Mouse (Mus musculus) liver, adult 2 months (tissue): ENCODE measurements around the gene Gm12166. TPM values are rescaled to one million over a fixed set of nuclear protein-coding genes. Genes with fewer than 3 reads are reported as not detected.

Experiments used
- DNase-seq: peaks from one replicate; pipeline ENCODE4 v3.0.0-alpha.2; 2011; ENCODE audit warnings: low read depth, low spot score; ENCODE audit errors: extremely low read depth
- H3K27ac ChIP-seq: fragments of 200-500 bp; replicated peaks from 2 replicates; pipeline ENCODE4 v1.5.1; 2012; ENCODE audit warnings: low read depth, mild to moderate bottlenecking, control low read depth, inconsistent platforms, low read length; ENCODE audit not compliant: insufficient read depth
- H3K27me3 ChIP-seq: fragments of 200-500 bp; 2 replicates; pipeline ENCODE4 v1.6.1; 2012; ENCODE audit warnings: mild to moderate bottlenecking, moderate library complexity, low read length, inconsistent platforms; ENCODE audit not compliant: control insufficient read depth, insufficient read depth
- H3K36me3 ChIP-seq: fragments of 200-500 bp; 2 replicates; pipeline ENCODE4 v1.6.1; 2012; ENCODE audit warnings: low read length, inconsistent platforms; ENCODE audit not compliant: control insufficient read depth, insufficient read depth
- H3K4me1 ChIP-seq: fragments of 200-500 bp; 2 replicates; pipeline ENCODE4 v1.6.1; 2011; ENCODE audit warnings: low read length; ENCODE audit not compliant: control insufficient read depth, insufficient read depth
- H3K4me3 ChIP-seq: fragments of 200-500 bp; 2 replicates; pipeline ENCODE4 v1.5.1; 2011; ENCODE audit warnings: low read depth, mild to moderate bottlenecking, control low read depth, low read length, moderate library complexity; ENCODE audit not compliant: insufficient read depth
- H3K79me2 ChIP-seq: fragments of 200-500 bp; 2 replicates; pipeline ENCODE4 v1.6.1; 2012; ENCODE audit warnings: inconsistent platforms, mild to moderate bottlenecking, low read length, moderate library complexity; ENCODE audit not compliant: control insufficient read depth, insufficient read depth
- H3K9ac ChIP-seq: fragments of 200-500 bp; 2 replicates; pipeline ENCODE4 v1.6.1; 2012; ENCODE audit warnings: low read depth, mild to moderate bottlenecking, control low read depth, inconsistent platforms, low read length
- CTCF ChIP-seq: fragments of 200-500 bp; IDR thresholded peaks from 2 replicates; pipeline ENCODE4 v1.5.1; 2011; ENCODE audit warnings: low read depth, low read length, control low read depth
- POLR2A ChIP-seq: fragments of 200-500 bp; IDR thresholded peaks from 2 replicates; pipeline ENCODE4 v1.6.1; 2011; ENCODE audit warnings: low read length, control low read depth; ENCODE audit not compliant: insufficient read depth; ENCODE audit errors: extremely low read depth
- WGBS: fragments of 180-500 bp; shearing (Covaris S2); methylation state at CpG from one replicate; pipeline ENCODE4 v1.1.7; 2018; 5-methylcytosine and 5-hydroxymethylcytosine counted together
- polyA plus RNA-seq: library from polyadenylated mRNA; depleted of rRNA; stranded (reverse); fragments of >200 nt; gene quantifications from 2 replicates; pipeline ENCODE4 v1.2.3, GENCODE M21; 2012; rRNA removed
- total RNA-seq: library from RNA; depleted of rRNA; stranded (reverse); fragments of >200 nt; gene quantifications from 2 replicates; pipeline ENCODE4 v1.2.3, GENCODE M21; 2014; rRNA removed

The Gm12166 gene
- total and polyA plus RNA-seq, 2 experiments: 2.3 to 6.2 TPM

GRCm38 (mm10) chr11:46022983-46023382 lies 29.1 kb downstream of the Gm12166 start:
- H3K4me1 ChIP-seq: no peaks in the 10 kb centered on the region; the same call in 1 of the 2 replicates

GRCm38 (mm10) chr11:46021850-46022249 lies 30.3 kb downstream of the Gm12166 start:
- TF ChIP-seq CTCF: no peak
- TF ChIP-seq POLR2A: no peak
- no peak for DNase-seq

More at GRCm38 (mm10) chr11:46022983-46023382, 29.1 kb downstream of the Gm12166 start:
- H3K9ac ChIP-seq: no peak overlapping the region
- H3K27me3 ChIP-seq: no peaks in the 10 kb centered on the region
- no peak for DNase-seq
- TF ChIP-seq CTCF (no peak), POLR2A (no peak)
- H3K79me2 ChIP-seq: no peaks in the 10 kb centered on the region
- no peaks in the 10 kb centered on the region for H3K36me3 ChIP-seq
- no peak overlapping the region for H3K4me3 ChIP-seq
- WGBS: 78% methylated on average over 6 of the region's 6 CpGs
- no peak overlapping the region for H3K27ac ChIP-seq

DNA sequence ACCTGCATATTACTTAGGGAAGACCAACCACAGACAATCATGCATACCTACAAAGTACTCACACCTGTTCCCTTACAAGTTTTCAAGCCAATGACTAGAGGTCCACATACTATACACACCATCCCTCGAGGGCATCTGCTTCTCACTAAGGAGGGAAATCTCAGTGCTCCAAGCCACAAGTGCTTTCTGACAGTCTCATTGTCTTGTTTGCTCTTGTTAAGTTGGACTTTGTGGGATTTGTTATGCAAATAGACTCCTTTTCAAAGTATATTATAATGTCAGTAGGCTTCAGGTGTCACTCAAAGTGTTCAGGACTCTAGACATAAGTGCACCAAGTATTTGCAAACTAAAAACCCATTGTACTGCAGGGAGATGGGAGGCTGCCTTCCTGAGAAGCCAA lies 31.9 kb downstream of the Gm12166 start:
- no peaks in the 10 kb centered on the region for H3K27me3 ChIP-seq
- DNase-seq: no peak

More at GRCm38 (mm10) chr11:46021850-46022249, 30.3 kb downstream of the Gm12166 start:
- Histone ChIP-seq H3K9ac (no peak overlapping the region), H3K27me3 (no peaks in the 10 kb centered on the region), H3K36me3 (no peaks in the 10 kb centered on the region), H3K4me1 (no peaks in the 10 kb centered on the region; the same call in 1 of the 2 replicates), H3K27ac (no peak overlapping the region), H3K4me3 (no peak overlapping the region), H3K79me2 (no peaks in the 10 kb centered on the region)

DNA sequence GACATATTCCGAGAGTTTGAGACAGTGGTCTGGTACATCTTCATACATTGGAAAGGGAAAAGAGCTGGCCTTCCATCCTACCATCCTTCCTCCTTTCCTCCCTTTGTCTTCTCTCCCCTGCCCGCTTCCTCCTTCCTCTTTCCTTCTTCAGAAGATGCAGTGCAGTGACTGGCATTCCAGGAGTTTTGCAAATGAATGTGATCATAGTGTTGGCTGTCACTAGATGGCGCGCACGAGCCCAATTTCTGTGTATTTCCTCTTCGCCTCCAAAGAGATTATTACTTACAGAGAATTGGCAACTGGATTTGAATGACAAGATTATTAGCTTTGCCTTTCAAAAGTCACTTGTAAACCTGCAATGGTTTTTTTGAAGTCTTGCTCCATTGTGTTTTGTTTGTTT lies 36.1 kb downstream of the Gm12166 start:
- peak; percentile 46; the same call in 1 of the 2 replicates for TF ChIP-seq CTCF
- no peak for TF ChIP-seq POLR2A
- no peaks in the 10 kb centered on the region for H3K27me3 ChIP-seq
- peak; percentile 39 for DNase-seq
- H3K4me1 ChIP-seq: no peaks in the 10 kb centered on the region; the same call in 1 of the 2 replicates
- H3K79me2 ChIP-seq: no peaks in the 10 kb centered on the region
- 16% methylated on average over 6 of the region's 6 CpGs for WGBS
- no peaks in the 10 kb centered on the region for H3K36me3 ChIP-seq
- H3K27ac ChIP-seq: no peak overlapping the region
- H3K4me3 ChIP-seq: no peak overlapping the region
- H3K9ac ChIP-seq: no peak overlapping the region

More for the DNA sequence above, 31.9 kb downstream of the Gm12166 start:
- no peak overlapping the region for H3K4me3 ChIP-seq
- no peak overlapping the region for H3K9ac ChIP-seq
- H3K36me3 ChIP-seq: no peaks in the 10 kb centered on the region
- no peaks in the 10 kb centered on the region for H3K79me2 ChIP-seq
- TF ChIP-seq POLR2A (no peak), CTCF (no peak)
- 89% methylated on average over 1 of the region's 1 CpGs for WGBS
- no peaks in the 10 kb centered on the region; the same call in 1 of the 2 replicates for H3K4me1 ChIP-seq
- H3K27ac ChIP-seq: no peak overlapping the region

Other genes with a start within 250 kb of the Gm12166 start
- 22.5 and 26.0 TPM in 2 replicates for gene Clint1, start 200.3 kb downstream of the Gm12166 start, total RNA-seq
- 27.2 and 30.7 TPM in 2 replicates for gene Clint1, start 200.3 kb downstream of the Gm12166 start, polyA plus RNA-seq
- gene Lsm11, start 107.4 kb downstream of the Gm12166 start, total RNA-seq: 0.65 and 1.1 TPM in 2 replicates
- gene Lsm11, start 107.4 kb downstream of the Gm12166 start, polyA plus RNA-seq: 1.3 and 1.4 TPM in 2 replicates
- gene Thg1l, start 96.8 kb downstream of the Gm12166 start, total RNA-seq: 2.6 and 3.0 TPM in 2 replicates
- 2.8 and 3.1 TPM in 2 replicates for gene Thg1l, start 96.8 kb downstream of the Gm12166 start, polyA plus RNA-seq
- gene Sox30, start 72.0 kb downstream of the Gm12166 start, total RNA-seq: under 0.01 TPM in 1 of 2 replicates, not detected in the other
- gene Sox30, start 72.0 kb downstream of the Gm12166 start, polyA plus RNA-seq: not detected in 2 replicates
- 0.47 and 0.55 TPM in 2 replicates for gene Adam19, start 3.7 kb upstream of the Gm12166 start, total RNA-seq
- gene Adam19, start 3.7 kb upstream of the Gm12166 start, polyA plus RNA-seq: 0.50 and 1.1 TPM in 2 replicates
- gene Nipal4, start 114.2 kb upstream of the Gm12166 start, total RNA-seq: not detected in 2 replicates
- gene Nipal4, start 114.2 kb upstream of the Gm12166 start, polyA plus RNA-seq: 0.02 TPM in 1 of 2 replicates, not detected in the other
- gene Fndc9, start 183.2 kb upstream of the Gm12166 start, total RNA-seq: not detected in 2 replicates
- gene Fndc9, start 183.2 kb upstream of the Gm12166 start, polyA plus RNA-seq: not detected in 2 replicates